Mouse (Mus musculus): Measurements from ENCODE around the gene Tbc1d22a.

- no peak for TF ChIP-seq POLR2A (IDR thresholded peaks at IDR 0.05; ENCODE audit: borderline replicate concordance, extremely low read depth, low read depth, low read length)
- no peak for TF ChIP-seq CTCF (IDR thresholded peaks at IDR 0.05; ENCODE audit: insufficient read depth, low read length)
Measured at GRCm38 (mm10) chr15:86244380-86244779, 30.1 kb downstream of the Tbc1d22a start.
